Mouse (Mus musculus) effector memory CD4-positive, alpha-beta T cell, adult 7 months (primary cell): ENCODE data around the gene Synpo2. TPM values are rescaled to one million over a fixed set of nuclear protein-coding genes. Genes with fewer than 3 reads are reported as not detected.

Experiments used
- polyA plus RNA-seq: library from polyadenylated mRNA; unstranded; fragments of 100-300 nt; shearing (Covaris generic); gene quantifications from one replicate; pipeline ENCODE4 v1.2.1, GENCODE M21; 2017

The Synpo2 gene
- polyA plus RNA-seq, result 0.04 TPM

DNA sequence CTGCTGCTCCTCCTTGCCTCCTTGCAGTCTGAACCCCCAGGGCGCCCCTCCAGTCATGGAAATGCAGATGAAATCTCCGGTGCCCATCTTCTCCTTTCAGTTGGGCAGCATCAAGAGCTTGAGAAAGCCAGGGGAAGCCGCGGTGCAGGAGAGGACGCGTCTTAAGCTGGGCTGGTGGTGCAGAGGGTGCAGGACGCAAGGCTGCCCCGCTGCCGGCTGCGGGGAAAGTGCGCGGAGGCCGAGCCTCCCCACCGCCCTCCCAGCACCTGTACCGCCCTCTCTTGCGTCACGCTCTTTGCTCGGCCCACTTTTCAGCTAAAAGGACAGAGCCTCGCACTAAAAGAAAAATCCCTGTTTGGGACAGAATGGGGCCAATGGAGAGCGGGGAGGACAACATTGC lies at the start of gene Synpo2:
Synpo2 (minus strand) TSS at position 229 of the 400 bp plus-strand sequence.

DNA sequence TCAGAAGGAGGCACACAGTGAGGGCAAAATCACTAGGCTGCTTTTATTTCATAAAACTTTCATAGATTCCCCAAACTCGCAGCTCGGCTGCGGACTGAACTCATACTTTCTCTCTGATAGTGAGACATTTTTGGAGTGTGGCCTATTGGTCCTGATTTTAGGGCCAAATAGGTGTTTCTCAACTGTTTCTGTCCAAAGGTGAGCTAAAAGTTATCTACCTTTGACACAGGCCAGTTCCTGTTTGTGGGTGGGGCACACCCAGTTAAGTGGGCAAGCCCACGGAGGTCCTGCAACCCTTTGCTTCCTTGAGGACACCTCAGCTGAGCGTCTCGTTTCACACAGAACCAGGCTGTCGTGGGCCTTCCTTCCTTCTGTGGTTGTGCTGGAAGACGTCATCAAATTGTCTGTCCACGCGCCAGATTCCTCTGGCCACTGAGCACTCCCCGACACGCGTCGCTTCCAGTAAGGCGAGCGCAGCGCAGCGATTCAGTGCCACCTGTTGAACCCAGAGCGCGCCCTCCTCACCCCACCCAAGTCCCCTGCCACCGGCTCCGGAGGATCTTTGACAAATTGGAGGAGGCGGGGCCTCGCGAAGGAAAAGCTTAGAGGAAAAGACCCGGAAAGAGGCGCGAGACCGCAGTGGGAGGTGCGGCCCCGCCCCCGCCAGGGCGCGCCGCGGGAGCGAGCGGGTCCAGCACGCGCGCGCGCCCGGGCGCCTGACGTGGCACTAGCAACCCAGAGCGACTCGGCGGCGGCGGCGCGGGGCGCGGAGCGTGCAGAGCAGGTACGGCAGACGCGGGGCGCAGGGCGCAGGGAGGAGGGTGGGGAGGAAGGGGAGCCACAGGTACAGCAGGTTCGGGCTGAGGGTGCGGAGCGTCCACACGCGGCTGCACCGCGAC lies 31.1 kb upstream of the Synpo2 start, which contains the start of gene Sec24d:
Sec24d (plus strand) TSS at position 703 of the 899 bp plus-strand sequence.

DNA sequence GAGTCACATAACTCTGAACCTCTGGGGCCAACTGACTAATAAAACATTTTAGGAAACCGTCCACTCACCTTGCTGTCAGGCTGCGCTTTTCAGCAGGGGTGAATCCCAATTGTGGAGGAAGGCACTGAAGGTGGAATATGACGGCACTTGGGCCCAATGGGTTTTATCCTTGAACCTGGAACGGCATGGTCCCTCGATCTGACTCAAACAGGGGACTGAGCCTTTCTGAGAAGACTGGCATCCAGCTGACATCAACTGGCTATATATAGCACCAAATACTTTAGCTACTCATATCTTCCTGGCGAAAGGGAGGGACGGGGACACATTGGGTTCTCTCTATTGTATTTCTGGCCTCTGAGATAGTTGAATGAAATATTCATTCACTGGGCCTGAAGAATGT lies 201.2 kb downstream of the Synpo2 start, which contains the start of gene Myoz2:
Myoz2 (minus strand) TSS at position 264 of the 400 bp plus-strand sequence.

Other genes with a start within 250 kb of the Synpo2 start
- gene Myoz2, start 201.1 kb downstream of the Synpo2 start, polyA plus RNA-seq, result not detected
- 40.9 TPM for gene Sec24d, start 31.3 kb upstream of the Synpo2 start, polyA plus RNA-seq
- 41.4 TPM for gene Mettl14, start 150.0 kb upstream of the Synpo2 start, polyA plus RNA-seq
- gene Prss12, start 210.8 kb upstream of the Synpo2 start, polyA plus RNA-seq, result 87.0 TPM